ENCODE assay signal across 8 mouse cellular contexts in genomic region chr19:4624406-4625178, GRCm38 (mm10). TPM values are rescaled to one million over a fixed set of nuclear protein-coding genes. Genes with fewer than 3 reads are reported as not detected.
DNase-seq lines count a peak whose midpoint lies in the region; ATAC-seq and TF ChIP-seq lines count a peak whose summit lies in the region.

No protein-coding gene starts in this region.

- TF ChIP-seq CTCF in small intestine, adult 2 months (IDR thresholded peaks at IDR 0.05; ENCODE audit: extremely low read depth, insufficient read length, insufficient replicate concordance, low read depth, low read length), result no peak

- no peak for TF ChIP-seq POLR2A in small intestine, adult 2 months (IDR thresholded peaks at IDR 0.05; ENCODE audit: low read depth, low read length)

- WGBS in lung, embryonic 15.5 days, result 21% methylated on average over 4 of the region's 4 CpGs
- WGBS in limb, embryonic 13.5 days, result 30% methylated on average over 4 of the region's 4 CpGs
- 16% methylated on average over 4 of the region's 4 CpGs for WGBS in small intestine, adult 2 months

- peak overlapping the region; percentile 75 for H3K4me3 ChIP-seq in lung, embryonic 15.5 days
- H3K4me3 ChIP-seq in erythroblast, embryonic 14.5 days (replicated peaks), result peak overlapping the region; percentile 87
- H3K4me3 ChIP-seq in limb, embryonic 13.5 days, result peak overlapping the region; percentile 84
- H3K4me3 ChIP-seq in small intestine, adult 2 months (ENCODE audit: low read depth, low read length), result peak overlapping the region; percentile 88

- no peak; the same call in 1 of the 2 replicates for ATAC-seq in lung, embryonic 15.5 days (ENCODE audit: borderline replicate concordance, extremely low read depth, low FRiP score, low TSS enrichment)
- no peak for ATAC-seq in limb, embryonic 13.5 days (ENCODE audit: low FRiP score, low read depth)

- peak overlapping the region; percentile 87; the same call in 1 of the 2 replicates for H3K27ac ChIP-seq in lung, embryonic 15.5 days
- peak overlapping the region; percentile 92; the same call in 1 of the 2 replicates for H3K27ac ChIP-seq in limb, embryonic 13.5 days
- H3K27ac ChIP-seq in small intestine, adult 2 months (ENCODE audit: insufficient read depth, low read depth, low read length), result 0 out of 2 replicates have a peak overlapping the region, but pooled peaks have one; percentile 11

- H3K9ac ChIP-seq in lung, embryonic 15.5 days, result peak overlapping the region; percentile 94
- peak overlapping the region; percentile 94 for H3K9ac ChIP-seq in limb, embryonic 13.5 days

- no peaks in the 10 kb centered on the region for H3K27me3 ChIP-seq in lung, embryonic 15.5 days
- H3K27me3 ChIP-seq in erythroblast, embryonic 14.5 days (ENCODE audit: control insufficient read depth), result no peaks in the 10 kb centered on the region
- H3K27me3 ChIP-seq in limb, embryonic 13.5 days, result no peaks in the 10 kb centered on the region
- no peaks in the 10 kb centered on the region for H3K27me3 ChIP-seq in small intestine, adult 2 months (ENCODE audit: control insufficient read depth, insufficient read depth, low read length)

- peaks cover 24% of the 10 kb centered on the region; the same call in 1 of the 2 replicates for H3K36me3 ChIP-seq in lung, embryonic 15.5 days
- H3K36me3 ChIP-seq in erythroblast, embryonic 14.5 days (ENCODE audit: control insufficient read depth), result peaks cover 48% of the 10 kb centered on the region
- peaks cover 43% of the 10 kb centered on the region for H3K36me3 ChIP-seq in limb, embryonic 13.5 days
- H3K36me3 ChIP-seq in small intestine, adult 2 months (ENCODE audit: control insufficient read depth, insufficient read depth, low read length), result peaks cover 6% of the 10 kb centered on the region; the same call in 1 of the 2 replicates

- no peak for DNase-seq in lung, postnatal 25 days (ENCODE audit: low spot score)
- DNase-seq in retina, postnatal 1 day, result no peak
- DNase-seq in right cerebral cortex, postnatal 14 days, result no peak
- no peak for DNase-seq in left cerebral cortex, adult 11 months (ENCODE audit: low spot score)

- H3K4me1 ChIP-seq in lung, embryonic 15.5 days, result peaks cover 20% of the 10 kb centered on the region
- H3K4me1 ChIP-seq in erythroblast, embryonic 14.5 days (ENCODE audit: control insufficient read depth), result peaks cover 36% of the 10 kb centered on the region
- peaks cover 41% of the 10 kb centered on the region for H3K4me1 ChIP-seq in limb, embryonic 13.5 days
- H3K4me1 ChIP-seq in small intestine, adult 2 months (ENCODE audit: control insufficient read depth, insufficient read depth, insufficient read length, low read length), result peaks cover 7% of the 10 kb centered on the region; the same call in 1 of the 2 replicates

- no peaks in the 10 kb centered on the region for H3K9me3 ChIP-seq in lung, embryonic 15.5 days
- H3K9me3 ChIP-seq in erythroblast, embryonic 14.5 days (ENCODE audit: control insufficient read depth, low read length), result no peaks in the 10 kb centered on the region
- no peaks in the 10 kb centered on the region for H3K9me3 ChIP-seq in limb, embryonic 13.5 days

- H3K4me2 ChIP-seq in lung, embryonic 15.5 days, result peak overlapping the region; percentile 85
- H3K4me2 ChIP-seq in limb, embryonic 13.5 days (replicated peaks), result peak overlapping the region; percentile 85

RNA-seq across cellular contexts. Expression of gene Rce1, which starts 0.8 kb away (rescaled TPM):
- 73.5 and 74.4 TPM in 2 replicates for polyA plus RNA-seq in lung, embryonic 15.5 days (2015; fragmentation: Nextera tagmentation; extraction: Ambion mirVana)
- polyA plus RNA-seq in erythroblast, embryonic 14.5 days (2012), result 2.8 and 4.5 TPM in 2 replicates
- polyA plus RNA-seq in limb, embryonic 13.5 days (2015; fragmentation: Nextera tagmentation; extraction: Ambion mirVana), result 65.2 and 66.7 TPM in 2 replicates
- polyA plus RNA-seq in small intestine, adult 2 months (2012; rRNA removed), result 55.1 and 97.5 TPM in 2 replicates

RNA-seq across cellular contexts. Expression of gene Lrfn4, which starts 9.1 kb away (rescaled TPM):
- 6.5 and 6.8 TPM in 2 replicates for polyA plus RNA-seq in lung, embryonic 15.5 days (2015; fragmentation: Nextera tagmentation; extraction: Ambion mirVana)
- polyA plus RNA-seq in erythroblast, embryonic 14.5 days (2012), result 0.18 and 0.26 TPM in 2 replicates
- polyA plus RNA-seq in limb, embryonic 13.5 days (2015; fragmentation: Nextera tagmentation; extraction: Ambion mirVana), result 6.2 and 6.4 TPM in 2 replicates
- 9.8 and 12.0 TPM in 2 replicates for polyA plus RNA-seq in small intestine, adult 2 months (2012; rRNA removed)

Comparison
In these comparisons a context has a peak if more than half of its experiments do, and no peak if none do; other contexts are left out.
1. H3K27ac ChIP-seq: peak in every context shown above with its lines; median percentile 92 in limb, embryonic 13.5 days; 87 in lung, embryonic 15.5 days; 11 in small intestine, adult 2 months.
2. RNA of gene Rce1, which starts 0.8 kb away (polyA plus RNA-seq): 55.1 to 97.5 TPM in small intestine, adult 2 months, 73.5 to 74.4 TPM in lung, embryonic 15.5 days and 65.2 to 66.7 TPM in limb, embryonic 13.5 days; 2.8 to 4.5 TPM in erythroblast, embryonic 14.5 days; every median in the first group is over 10 times any median in the second.
3. Peak in every context shown above with its lines, with median percentiles within 50 percentile points of each other: H3K4me3 ChIP-seq.